Mouse (Mus musculus) cortical plate, adult 2 months (tissue): ENCODE results near the gene Stra6.

Experiments
- CTCF ChIP-seq: fragments of 200-500 bp; IDR thresholded peaks from 2 replicates; pipeline ENCODE4 v1.5.1; 2011; ENCODE audit warnings: mild to moderate bottlenecking, control low read depth, low read length; ENCODE audit not compliant: insufficient read depth; ENCODE audit errors: extremely low read depth
- POLR2A ChIP-seq: fragments of 200-500 bp; IDR thresholded peaks from 2 replicates; pipeline ENCODE4 v1.6.1; 2011; ENCODE audit warnings: mild to moderate bottlenecking, low read length, control low read depth; ENCODE audit not compliant: insufficient read depth; ENCODE audit errors: extremely low read depth

DNA sequence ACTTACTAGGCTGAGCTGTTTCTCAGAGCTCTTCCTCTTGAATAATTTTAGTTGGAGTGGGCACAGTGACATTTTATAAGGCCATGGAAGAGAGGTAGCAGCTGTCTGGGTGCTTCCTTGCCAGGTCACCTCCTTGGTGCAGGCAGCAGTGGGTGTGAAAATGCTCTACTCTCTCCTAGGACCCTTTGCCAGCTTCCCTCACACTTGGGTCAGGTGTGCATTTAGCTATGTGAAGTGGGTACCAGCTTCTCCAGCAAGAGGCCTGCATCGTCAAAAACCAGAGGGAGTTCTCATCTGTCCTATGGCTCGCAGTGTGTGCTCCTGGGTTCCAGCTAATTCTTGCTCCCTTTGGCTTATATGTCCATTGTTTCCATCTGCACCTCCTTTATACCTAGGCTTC, 115.8 kb downstream of the Stra6 start:
- TF ChIP-seq CTCF: no peak
- no peak for TF ChIP-seq POLR2A
